Mouse (Mus musculus) small intestine, adult 2 months (tissue): ENCODE results near the gene Gp9. TPM values are rescaled to one million over a fixed set of nuclear protein-coding genes. Genes with fewer than 3 reads are reported as not detected.

ENCODE experiments used
- H3K27ac ChIP-seq: fragments of 200-500 bp; 2 replicates; pipeline ENCODE4 v1.5.1; 2012; ENCODE audit warnings: low read depth, low read length, control low read depth, inconsistent platforms; ENCODE audit not compliant: insufficient read depth
- H3K27me3 ChIP-seq: fragments of 200-500 bp; 2 replicates; pipeline ENCODE4 v1.6.1; 2012; ENCODE audit warnings: mild to moderate bottlenecking, moderate library complexity, low read length, inconsistent platforms; ENCODE audit not compliant: control insufficient read depth, insufficient read depth
- H3K36me3 ChIP-seq: fragments of 200-500 bp; 2 replicates; pipeline ENCODE4 v1.6.1; 2012; ENCODE audit warnings: mild to moderate bottlenecking, low read length, control low read depth, inconsistent platforms; ENCODE audit not compliant: control insufficient read depth, insufficient read depth
- H3K4me1 ChIP-seq: fragments of 200-500 bp; 2 replicates; pipeline ENCODE4 v1.6.1; 2012; ENCODE audit warnings: low read length, inconsistent platforms, mixed read lengths; ENCODE audit not compliant: control insufficient read depth, insufficient read depth, insufficient read length
- H3K4me3 ChIP-seq: fragments of 200-500 bp; 2 replicates; pipeline ENCODE4 v1.5.1; 2012; ENCODE audit warnings: low read depth, mild to moderate bottlenecking, control low read depth, inconsistent platforms, low read length, moderate library complexity
- CTCF ChIP-seq: fragments of 200-500 bp; IDR thresholded peaks from 2 replicates; pipeline ENCODE4 v1.5.1; 2012; ENCODE audit warnings: low read depth, mild to moderate bottlenecking, control low read depth, inconsistent platforms, low read length, moderate library complexity, mixed read lengths; ENCODE audit not compliant: insufficient replicate concordance, insufficient read length; ENCODE audit errors: extremely low read depth
- POLR2A ChIP-seq: fragments of 200-500 bp; IDR thresholded peaks from 2 replicates; pipeline ENCODE4 v1.6.1; 2012; ENCODE audit warnings: low read depth, mild to moderate bottlenecking, control low read depth, inconsistent platforms, low read length, moderate library complexity
- WGBS: fragments of 180-500 bp; shearing (Covaris S2); methylation state at CpG from one replicate; pipeline ENCODE4 v1.1.7; 2018; 5-methylcytosine and 5-hydroxymethylcytosine counted together
- polyA plus RNA-seq: library from polyadenylated mRNA; depleted of rRNA; stranded (reverse); fragments of >200 nt; gene quantifications from 2 replicates; pipeline ENCODE4 v1.2.3, GENCODE M21; 2012

The Gp9 gene
- polyA plus RNA-seq, 1 experiment: not detected

DNA sequence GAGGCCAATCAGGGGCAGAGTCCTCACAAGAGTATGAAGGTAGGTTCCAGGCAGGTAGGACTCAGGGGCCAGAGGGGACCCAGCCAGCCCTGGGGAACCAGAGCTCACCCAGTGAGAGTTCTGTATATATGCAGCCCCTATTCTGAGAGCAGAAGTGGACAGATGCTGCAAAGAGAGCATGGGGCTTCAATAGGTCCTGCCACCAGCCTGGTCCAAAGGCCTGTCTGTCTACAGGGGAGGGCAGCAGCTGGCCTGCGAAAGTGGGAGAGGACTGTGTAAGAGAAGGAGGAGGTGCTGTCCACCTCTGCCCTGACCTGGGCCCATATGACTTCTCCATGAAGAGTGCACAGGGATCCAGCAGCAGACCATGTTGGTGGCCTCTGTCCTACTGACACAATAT is 1.2 kb upstream of the Gp9 start:
- no peaks in the 10 kb centered on the region for H3K27me3 ChIP-seq
- H3K27ac ChIP-seq: no peak overlapping the region
- WGBS: 73% methylated on average over 1 of the region's 1 CpGs
- H3K36me3 ChIP-seq: no peaks in the 10 kb centered on the region
- H3K4me3 ChIP-seq: no peak overlapping the region
- peaks cover 14% of the 10 kb centered on the region for H3K4me1 ChIP-seq
- no peak for TF ChIP-seq POLR2A
- no peak for TF ChIP-seq CTCF

- WGBS: 38% methylated on average over 11 of the region's 11 CpGs
- no peak overlapping the region for H3K4me3 ChIP-seq
- H3K27me3 ChIP-seq: no peaks in the 10 kb centered on the region
- TF ChIP-seq POLR2A: no peak
- no peak for TF ChIP-seq CTCF
- peaks cover 14% of the 10 kb centered on the region for H3K4me1 ChIP-seq
- H3K36me3 ChIP-seq: no peaks in the 10 kb centered on the region
- H3K27ac ChIP-seq: no peak overlapping the region
Measured at GRCm38 (mm10) chr6:87778294-87779173, 662 bp downstream of the Gp9 start.

- WGBS: 83% methylated on average over 11 of the region's 11 CpGs
- no peaks in the 10 kb centered on the region for H3K36me3 ChIP-seq
- H3K4me3 ChIP-seq: no peak overlapping the region
- H3K27me3 ChIP-seq: no peaks in the 10 kb centered on the region
- TF ChIP-seq POLR2A: no peak
- 0 out of 2 replicates have a peak, but pooled peaks have one; percentile 20 for TF ChIP-seq CTCF
- H3K27ac ChIP-seq: no peak overlapping the region
- peaks cover 14% of the 10 kb centered on the region for H3K4me1 ChIP-seq
Measured at GRCm38 (mm10) chr6:87779174-87780165, 1.6 kb downstream of the Gp9 start.

- no peaks in the 10 kb centered on the region for H3K27me3 ChIP-seq
- peaks cover 19% of the 10 kb centered on the region for H3K4me1 ChIP-seq
- no peak overlapping the region for H3K4me3 ChIP-seq
- 74% methylated on average over 10 of the region's 10 CpGs for WGBS
- no peaks in the 10 kb centered on the region for H3K36me3 ChIP-seq
- TF ChIP-seq POLR2A (no peak), CTCF (no peak)
- H3K27ac ChIP-seq: no peak overlapping the region
Measured at GRCm38 (mm10) chr6:87780546-87781301, 2.9 kb downstream of the Gp9 start.

DNA sequence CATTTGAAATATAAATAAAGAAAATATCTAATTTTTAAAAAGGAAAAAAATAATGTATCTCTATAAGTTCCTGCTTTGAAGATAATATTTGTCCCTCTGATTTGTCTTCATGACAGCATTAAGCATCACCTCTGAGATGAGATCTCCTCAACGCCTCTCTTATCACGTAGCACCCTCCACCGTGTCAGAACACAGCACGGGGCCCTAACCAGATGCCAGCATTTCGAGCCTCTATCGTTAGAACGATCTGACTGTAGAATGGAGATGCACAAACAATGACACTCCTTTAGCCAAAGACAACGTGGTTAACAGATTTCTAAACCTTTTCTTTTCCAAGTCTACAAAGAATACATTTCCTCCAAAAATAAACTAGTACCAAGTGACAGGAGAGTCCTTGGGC is 6.2 kb downstream of the Gp9 start:
- Histone ChIP-seq H3K4me1 (peaks cover 29% of the 10 kb centered on the region), H3K4me3 (no peak overlapping the region), H3K27ac (no peak overlapping the region), H3K27me3 (no peaks in the 10 kb centered on the region), H3K36me3 (no peaks in the 10 kb centered on the region)
- no peak for TF ChIP-seq CTCF
- TF ChIP-seq POLR2A: no peak
- WGBS: 80% methylated on average over 8 of the region's 8 CpGs

DNA sequence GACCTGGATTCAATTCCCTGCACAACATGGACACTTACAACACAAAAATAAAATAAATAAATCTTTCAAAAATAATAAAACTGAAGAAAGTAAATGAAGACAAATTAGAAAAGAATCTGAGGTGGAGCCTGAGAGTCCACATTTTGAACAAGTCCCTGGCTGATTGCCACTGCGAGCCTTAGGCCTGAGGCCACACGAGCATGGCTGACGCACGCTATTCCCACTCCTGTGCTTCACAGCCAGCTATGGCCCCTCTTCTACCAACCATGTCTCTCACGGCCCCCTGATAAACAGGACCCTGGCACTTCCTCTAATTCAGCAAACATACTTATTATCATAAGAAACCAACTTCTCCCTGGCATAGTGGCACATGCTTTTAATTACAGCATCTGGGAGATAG is 8.7 kb downstream of the Gp9 start:
- no peak for TF ChIP-seq CTCF
- 62% methylated on average over 5 of the region's 5 CpGs for WGBS
- Histone ChIP-seq H3K27me3 (no peaks in the 10 kb centered on the region), H3K4me1 (peaks cover 49% of the 10 kb centered on the region), H3K36me3 (peaks cover 5% of the 10 kb centered on the region), H3K4me3 (no peak overlapping the region), H3K27ac (0 out of 2 replicates have a peak overlapping the region, but pooled peaks have one; percentile 10)
